Mouse (Mus musculus) right cerebral cortex, adult 18-20 months (tissue): ENCODE data around the gene Gm9918.

ENCODE experiments used
- DNase-seq: peaks from one replicate; pipeline ENCODE4 v3.0.0; 2022; ENCODE audit warnings: mixed read lengths

Gm9918 gene

GRCm38 (mm10) chr15:102245891-102246741 lies 24.2 kb upstream of the Gm9918 start:
- DNase-seq = peak; percentile 84

- peak; percentile 91 for DNase-seq
Measured at GRCm38 (mm10) chr15:102246866-102247251, 23.5 kb upstream of the Gm9918 start.

GRCm38 (mm10) chr15:102247252-102248130 lies 22.9 kb upstream of the Gm9918 start:
- DNase-seq = peak; percentile 42

GRCm38 (mm10) chr15:102248131-102248811 lies 22.1 kb upstream of the Gm9918 start:
- DNase-seq = no peak

GRCm38 (mm10) chr15:102248812-102249191 lies 21.6 kb upstream of the Gm9918 start:
- DNase-seq = no peak

- no peak for DNase-seq
Measured at GRCm38 (mm10) chr15:102249251-102249691, 21.1 kb upstream of the Gm9918 start.

GRCm38 (mm10) chr15:102249967-102250366 lies 20.4 kb upstream of the Gm9918 start:
- DNase-seq = no peak

- DNase-seq = no peak
Measured at GRCm38 (mm10) chr15:102250521-102250920, 19.8 kb upstream of the Gm9918 start.

- no peak for DNase-seq
Measured at GRCm38 (mm10) chr15:102255547-102256255, 14.7 kb upstream of the Gm9918 start.

GRCm38 (mm10) chr15:102256431-102257201 lies 13.7 kb upstream of the Gm9918 start:
- no peak for DNase-seq

- DNase-seq = peak; percentile 45
Measured at GRCm38 (mm10) chr15:102257202-102258075, 12.9 kb upstream of the Gm9918 start, which contains the start of gene Rarg. TSS of gene Rarg (minus strand) at chr15:102257517.

GRCm38 (mm10) chr15:102258076-102258470 lies 12.3 kb upstream of the Gm9918 start:
- DNase-seq = peak; percentile 73

- DNase-seq = no peak
Measured at GRCm38 (mm10) chr15:102258581-102259253, 11.6 kb upstream of the Gm9918 start.

- peak; percentile 81 for DNase-seq
Measured at GRCm38 (mm10) chr15:102262582-102262981, 7.8 kb upstream of the Gm9918 start.

GRCm38 (mm10) chr15:102263037-102263436 lies 7.3 kb upstream of the Gm9918 start:
- no peak for DNase-seq

- no peak for DNase-seq
Measured at GRCm38 (mm10) chr15:102265548-102265947, 4.8 kb upstream of the Gm9918 start.

GRCm38 (mm10) chr15:102271441-102271840 lies 1.1 kb downstream of the Gm9918 start:
- DNase-seq = no peak

- no peak for DNase-seq
Measured at GRCm38 (mm10) chr15:102273982-102274716, 3.8 kb downstream of the Gm9918 start.

GRCm38 (mm10) chr15:102278726-102279091 lies 8.3 kb downstream of the Gm9918 start:
- no peak for DNase-seq
